ENCODE assay signal across 18 mouse cellular contexts in the genomic region with DNA sequence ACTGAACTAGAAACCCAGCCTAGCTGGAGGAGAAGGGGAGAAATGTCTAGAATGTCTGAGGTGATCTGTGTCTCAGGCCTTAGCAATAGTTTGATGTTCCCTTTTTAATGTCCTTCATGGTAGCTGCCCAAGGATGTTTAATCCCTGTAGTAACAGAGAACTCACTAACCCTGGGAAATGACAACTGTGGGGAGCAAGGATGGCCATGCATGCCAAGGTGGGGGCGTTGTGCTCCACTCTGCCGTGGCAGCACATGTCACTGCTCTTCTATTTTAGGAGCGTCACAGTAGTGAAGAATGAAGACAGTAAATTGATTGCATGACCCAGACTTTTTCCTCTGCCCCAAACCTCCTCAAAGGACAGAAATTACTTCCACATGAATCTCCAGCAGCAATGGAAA. TPM values are rescaled to one million over a fixed set of nuclear protein-coding genes. Genes with fewer than 3 reads are reported as not detected.
"Had no signal": no experiment of that assay in that cellular context is flagged by ENCODE, and none has a peak within 500 bp of the region (broad histone marks: within the 10 kb centered on the region; RNA-seq: fewer than 3 reads in every experiment).

No protein-coding gene starts in this region.

- H3K4me1 ChIP-seq: liver, embryonic 15.5 days; megakaryocyte, embryonic 14.5 days; stomach, embryonic 15.5 days had no signal

- H3K9me3 ChIP-seq: liver, embryonic 15.5 days; lung, embryonic 15.5 days; megakaryocyte, embryonic 14.5 days; midbrain, embryonic 12.5 days; neural tube, embryonic 12.5 days; stomach, embryonic 15.5 days had no signal

- H3K4me3 ChIP-seq: liver, embryonic 15.5 days; lung, embryonic 15.5 days; megakaryocyte, embryonic 14.5 days; midbrain, embryonic 12.5 days; neural tube, embryonic 12.5 days; stomach, embryonic 15.5 days had no signal

- DNase-seq: liver, postnatal 0 days; lung, adult 2 months; lung, postnatal 14 days; lung, postnatal 36 days; midbrain, embryonic 14.5 days; right cerebral cortex, postnatal 14 days; thymus, adult 2 months; thymus, postnatal 25 days; thymus, postnatal 4 days had no signal

- H3K27ac ChIP-seq: liver, embryonic 15.5 days; lung, embryonic 15.5 days; macrophage; midbrain, embryonic 12.5 days; neural tube, embryonic 12.5 days; stomach, embryonic 15.5 days; stomach, postnatal 0 days had no signal

- H3K4me2 ChIP-seq: liver, embryonic 15.5 days; lung, embryonic 15.5 days; midbrain, embryonic 12.5 days; neural tube, embryonic 12.5 days; stomach, embryonic 15.5 days had no signal

- H3K27me3 ChIP-seq: liver, embryonic 15.5 days; lung, embryonic 15.5 days; midbrain, embryonic 12.5 days; neural tube, embryonic 12.5 days; stomach, embryonic 15.5 days had no signal

- H3K9ac ChIP-seq: liver, embryonic 15.5 days; liver, postnatal 0 days; lung, embryonic 15.5 days; midbrain, embryonic 12.5 days; neural tube, embryonic 12.5 days; stomach, embryonic 15.5 days had no signal

- H3K36me3 ChIP-seq: liver, embryonic 15.5 days; lung, embryonic 15.5 days; midbrain, embryonic 12.5 days; neural tube, embryonic 12.5 days; stomach, embryonic 15.5 days had no signal

- ATAC-seq: liver, postnatal 0 days; lung, postnatal 0 days had no signal

RNA-seq across cellular contexts. Expression of a gene that starts 37.6 kb away (rescaled TPM):
- polyA plus RNA-seq: liver, embryonic 15.5 days; liver, postnatal 0 days; macrophage had no signal
